Mouse (Mus musculus): ENCODE measurements at regions not wholly inside any gene's neighbourhood (a gene's known extent, or its start where the extent isn't known, plus 50 kb on each side); places are given as distances from the start of the nearest gene placed in this dataset. TPM values are rescaled to one million over a fixed set of nuclear protein-coding genes. Genes with fewer than 3 reads are reported as not detected.

DNA sequence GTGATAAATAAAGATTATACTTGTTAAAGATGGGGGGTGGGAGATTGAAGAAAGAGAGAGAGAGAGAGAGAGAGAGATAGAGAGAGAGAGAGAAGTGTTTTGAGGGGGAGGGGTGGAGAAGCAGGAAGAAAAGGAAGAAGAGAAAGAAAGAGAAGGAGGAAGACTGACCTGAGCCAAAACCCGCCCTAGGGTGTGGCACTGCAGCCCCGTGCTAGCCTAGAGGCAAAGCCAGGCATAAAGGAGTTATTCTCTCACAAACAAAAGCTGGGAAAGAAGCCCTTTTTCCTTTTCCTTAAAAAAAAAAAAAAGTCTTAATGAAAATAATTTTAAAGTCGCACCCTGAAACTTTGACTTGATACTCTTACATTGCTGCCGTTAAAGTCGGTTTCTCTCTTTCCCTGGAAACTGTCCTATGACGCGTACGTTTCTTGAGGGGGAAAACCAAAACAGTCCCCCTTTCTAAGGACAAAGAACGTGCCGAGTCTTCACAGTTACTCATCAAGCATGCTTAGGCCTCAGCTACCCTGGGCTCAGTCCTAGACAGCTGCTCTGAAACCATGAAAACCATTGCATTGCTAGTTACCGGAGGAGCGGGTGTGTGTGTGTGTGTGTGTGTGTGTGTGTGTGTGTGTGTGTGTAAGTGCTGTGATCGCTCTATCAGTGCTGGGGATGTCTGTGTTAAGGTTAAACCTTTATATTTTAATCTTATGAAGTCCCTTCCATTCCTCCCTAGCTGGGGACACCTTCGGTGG is 53.6 kb upstream of the Klf3 start:
- ATAC-seq (replicated peaks; ENCODE audit: low FRiP score): no peak
- Histone ChIP-seq H3K4me2 (no peak overlapping the region), H3K27ac (no peak overlapping the region), H3K36me3 (no peaks in the 10 kb centered on the region), H3K9me3 (replicated peaks) (no peaks in the 10 kb centered on the region), H3K4me3 (replicated peaks) (no peak overlapping the region), H3K9ac (no peak overlapping the region), H3K27me3 (no peaks in the 10 kb centered on the region), H3K4me1 (peaks cover 3% of the 10 kb centered on the region; the same call in 1 of the 2 replicates)
- WGBS: 80% methylated on average over 14 of the region's 14 CpGs

DNA sequence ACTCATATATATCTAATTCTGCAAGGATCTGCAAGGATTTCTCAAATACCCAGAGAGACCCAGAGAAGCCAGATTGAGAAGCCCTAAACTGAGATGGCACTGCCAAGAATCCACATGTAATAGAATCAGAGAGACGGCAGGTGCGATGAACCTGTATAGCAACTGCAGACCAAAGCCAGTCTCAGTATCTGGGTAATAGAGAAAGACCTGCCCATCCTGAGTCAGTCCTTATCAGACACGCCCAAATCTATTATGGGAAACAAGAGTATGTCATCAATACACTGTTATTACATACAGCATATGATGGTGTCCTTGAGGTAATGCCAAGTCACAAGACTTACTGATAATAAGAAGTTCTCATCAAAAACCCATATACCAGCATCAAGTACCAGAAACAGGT is 52.8 kb upstream of the Klf3 start:
- no peak overlapping the region for H3K4me2 ChIP-seq
- 95% methylated on average over 3 of the region's 3 CpGs for WGBS
- H3K27ac ChIP-seq: no peak overlapping the region
- H3K4me3 ChIP-seq (replicated peaks): no peak overlapping the region
- no peak for ATAC-seq (replicated peaks; ENCODE audit: low FRiP score)
- no peaks in the 10 kb centered on the region for H3K27me3 ChIP-seq
- H3K36me3 ChIP-seq: no peaks in the 10 kb centered on the region
- peaks cover 3% of the 10 kb centered on the region; the same call in 1 of the 2 replicates for H3K4me1 ChIP-seq
- no peak overlapping the region for H3K9ac ChIP-seq
- 0 out of 2 replicates have a peak, but pooled peaks cover 2% of the 10 kb centered on the region for H3K9me3 ChIP-seq (replicated peaks)

DNA sequence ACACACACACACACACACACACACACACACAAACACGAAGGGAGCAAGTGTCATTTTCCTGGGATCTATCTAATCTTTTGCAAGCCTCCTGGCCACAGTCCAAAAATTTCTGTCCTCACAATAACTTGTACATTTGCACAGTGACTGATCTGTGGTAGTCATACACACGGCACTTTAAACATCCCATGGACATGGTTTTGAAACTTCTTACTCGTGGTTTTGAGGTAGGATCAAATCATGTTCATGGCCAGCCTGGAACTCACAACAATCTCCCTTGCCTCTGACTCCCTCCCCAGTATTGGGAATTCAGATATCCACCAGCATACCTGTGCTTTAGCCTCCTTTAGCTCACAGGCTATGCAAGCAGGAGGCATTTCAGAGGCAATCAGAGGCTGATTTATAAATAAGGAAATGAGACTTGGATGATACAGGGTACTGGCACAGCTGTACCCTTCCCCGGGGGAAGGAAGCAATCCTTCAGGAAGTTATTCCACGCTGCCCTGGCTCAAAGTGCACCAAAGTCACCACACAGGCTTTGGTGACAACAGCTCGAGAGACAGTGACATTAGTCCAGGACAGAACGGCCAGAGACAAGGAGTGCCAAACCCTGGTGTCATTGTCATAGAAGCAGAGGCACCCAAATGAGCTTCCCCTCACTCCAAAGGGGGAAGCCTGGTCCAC is 52.1 kb upstream of the Klf3 start:
- Histone ChIP-seq H3K27me3 (no peaks in the 10 kb centered on the region), H3K4me1 (peaks cover 3% of the 10 kb centered on the region; the same call in 1 of the 2 replicates), H3K9ac (no peak overlapping the region), H3K4me3 (replicated peaks) (no peak overlapping the region), H3K27ac (no peak overlapping the region), H3K36me3 (no peaks in the 10 kb centered on the region), H3K4me2 (no peak overlapping the region), H3K9me3 (replicated peaks) (0 out of 2 replicates have a peak, but pooled peaks cover 2% of the 10 kb centered on the region)
- WGBS: 50% methylated on average over 7 of the region's 7 CpGs
- no peak for ATAC-seq (replicated peaks; ENCODE audit: low FRiP score)

DNA sequence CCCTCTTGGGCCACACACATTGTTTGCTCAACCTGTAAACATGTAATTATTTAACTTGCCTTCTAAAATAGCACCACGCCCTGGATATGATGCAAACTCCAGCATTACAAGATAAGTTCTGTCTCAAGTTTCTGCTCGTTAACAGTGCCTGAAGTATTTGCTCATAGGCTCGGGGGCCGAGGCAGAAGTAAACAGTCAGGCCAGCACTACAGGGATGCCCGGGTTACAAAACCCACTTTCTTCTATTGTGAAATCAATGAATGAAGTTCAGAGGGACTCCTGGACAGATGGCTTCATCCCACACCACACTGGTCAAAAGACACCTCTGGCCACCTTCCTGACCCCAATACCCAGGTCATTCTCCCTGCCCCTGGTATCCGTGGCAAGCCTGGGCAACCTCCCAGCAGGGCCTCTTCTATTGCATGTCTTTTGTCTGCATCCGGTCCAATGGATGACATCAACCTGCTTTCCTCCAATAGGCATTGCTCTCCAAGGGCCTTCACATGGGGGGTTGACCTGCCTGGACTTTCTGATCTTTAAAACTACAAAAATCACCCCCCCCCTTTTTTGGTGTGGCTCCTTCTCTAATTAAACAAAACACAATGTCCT is 49.9 kb upstream of the Klf3 start:
- Histone ChIP-seq H3K4me2 (no peak overlapping the region), H3K4me1 (peaks cover 3% of the 10 kb centered on the region; the same call in 1 of the 2 replicates), H3K4me3 (replicated peaks) (no peak overlapping the region), H3K36me3 (no peaks in the 10 kb centered on the region), H3K27ac (no peak overlapping the region), H3K27me3 (no peaks in the 10 kb centered on the region), H3K9ac (no peak overlapping the region), H3K9me3 (replicated peaks) (0 out of 2 replicates have a peak, but pooled peaks cover 2% of the 10 kb centered on the region)
- no peak for ATAC-seq (replicated peaks; ENCODE audit: low FRiP score)
- 80% methylated on average over 7 of the region's 7 CpGs for WGBS

Small RNAs in the stretch of these regions (microRNA-seq; reads per million reads assigned to microRNA genes)
- gene Gm25306: not detected
